Mouse (Mus musculus): Measurements from ENCODE around the gene Prrt2.

DNA sequence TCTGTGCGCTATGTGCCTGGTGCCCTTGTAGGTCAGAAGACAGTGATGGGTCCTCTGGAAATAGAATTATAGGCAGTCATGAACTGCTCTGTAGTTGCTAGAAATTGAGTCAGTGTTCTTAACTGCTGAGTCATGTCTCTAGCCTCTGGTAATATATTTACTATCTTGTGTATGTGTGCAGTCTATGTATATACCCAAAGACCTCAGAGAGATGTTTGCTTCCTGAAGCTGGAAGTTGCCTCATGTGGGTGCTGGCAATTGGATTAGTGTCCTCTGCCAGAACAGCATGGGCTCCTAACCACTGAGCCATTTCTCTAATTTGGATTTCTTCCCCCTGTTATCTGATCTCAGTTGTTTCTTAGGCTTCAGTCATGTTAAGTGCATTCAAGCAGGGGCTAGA is 9.2 kb upstream of the Prrt2 start:
- no peak for TF ChIP-seq POLR2A (IDR thresholded peaks at IDR 0.05; ENCODE audit: borderline replicate concordance, insufficient read depth, low read length)
- no peak for TF ChIP-seq CTCF (IDR thresholded peaks at IDR 0.05; ENCODE audit: borderline replicate concordance, insufficient read depth, low read depth, low read length)

Measured in cerebellum, adult 2 months (tissue).